Comparison of ENCODE assay signal across 19 mouse cellular contexts in the genomic region with DNA sequence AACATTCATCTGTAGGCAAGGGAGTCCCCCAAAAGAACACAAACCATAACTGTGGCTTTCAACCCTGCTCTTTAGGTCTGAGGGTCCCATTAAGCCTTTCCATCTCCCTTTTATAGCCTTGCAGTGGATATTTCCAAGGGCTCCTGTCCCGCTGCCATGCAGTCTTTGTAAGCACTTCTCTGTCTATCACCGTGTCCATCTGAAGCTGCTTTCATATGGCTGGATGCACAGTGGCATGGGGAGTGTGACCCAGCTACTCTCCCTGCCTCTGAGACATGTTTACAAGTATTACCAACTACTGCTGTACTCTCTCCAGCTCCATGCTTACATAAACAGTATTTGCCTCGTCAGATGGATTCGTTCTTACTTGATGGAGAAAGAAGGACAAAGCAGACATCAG. TPM values are rescaled to one million over a fixed set of nuclear protein-coding genes. Genes with fewer than 3 reads are reported as not detected.
DNase-seq lines count a peak whose midpoint lies in the region; ATAC-seq and TF ChIP-seq lines count a peak whose summit lies in the region.
"Had no signal": no experiment of that assay in that cellular context is flagged by ENCODE, and none has a peak within 500 bp of the region (broad histone marks: within the 10 kb centered on the region; RNA-seq: fewer than 3 reads in every experiment).

No protein-coding gene starts in this region.

- no peak for TF ChIP-seq POLR2A in kidney, adult 2 months (IDR thresholded peaks at IDR 0.05; ENCODE audit: low read depth, low read length)

- no peak overlapping the region for H3K4me3 ChIP-seq in heart, embryonic 10.5 days
- no peak overlapping the region for H3K4me3 ChIP-seq in kidney, embryonic 16.5 days (ENCODE audit: low read length)
- H3K4me3 ChIP-seq in kidney, adult 2 months (ENCODE audit: insufficient read depth, low read depth, low read length) = no peak overlapping the region

- no peak overlapping the region for H3K27ac ChIP-seq in heart, embryonic 10.5 days
- no peak overlapping the region for H3K27ac ChIP-seq in kidney, embryonic 16.5 days (ENCODE audit: low read length)
- no peak overlapping the region for H3K27ac ChIP-seq in kidney, adult 2 months (ENCODE audit: insufficient read depth, low read depth, low read length)

- H3K9me3 ChIP-seq in heart, embryonic 10.5 days = no peaks in the 10 kb centered on the region
- H3K9me3 ChIP-seq in kidney, embryonic 16.5 days (ENCODE audit: low read length) = no peaks in the 10 kb centered on the region
- H3K9me3 ChIP-seq: G1E had no signal

- no peak overlapping the region for H3K4me2 ChIP-seq in kidney, embryonic 16.5 days (replicated peaks; ENCODE audit: low read depth, low read length)

- peak; percentile 71 for DNase-seq in heart, adult 11 months
- DNase-seq in heart, embryonic 10.5 days (ENCODE audit: low spot score) = no peak
- DNase-seq in kidney, adult 2 months = no peak
- DNase-seq: adrenal gland, adult 2 months; adrenal gland, adult 8-10 months; adrenal gland, postnatal 10 days; adrenal gland, postnatal 14 days; adrenal gland, postnatal 25 days; adrenal gland, postnatal 36 days; B cell, adult 2 months; cerebellum, adult 11 months; cerebellum, adult 11-12 months; cerebellum, adult 18-20 months had no signal

- peaks cover 58% of the 10 kb centered on the region for H3K36me3 ChIP-seq in heart, embryonic 10.5 days
- peaks cover 15% of the 10 kb centered on the region for H3K36me3 ChIP-seq in kidney, embryonic 16.5 days (ENCODE audit: insufficient read depth, low read length)
- no peaks in the 10 kb centered on the region; the same call in 1 of the 2 replicates for H3K36me3 ChIP-seq in kidney, adult 2 months (ENCODE audit: control insufficient read depth, insufficient read depth, low read length)

- peaks cover 7% of the 10 kb centered on the region for H3K4me1 ChIP-seq in heart, embryonic 10.5 days
- peaks cover 1% of the 10 kb centered on the region for H3K4me1 ChIP-seq in kidney, embryonic 16.5 days (ENCODE audit: insufficient read depth, low read length)
- peaks cover 10% of the 10 kb centered on the region for H3K4me1 ChIP-seq in kidney, adult 2 months (ENCODE audit: control insufficient read depth, insufficient read depth, low read length)

- no peak for TF ChIP-seq CTCF in kidney, adult 2 months (conservative IDR thresholded peaks at IDR 0.05; ENCODE audit: insufficient read depth, insufficient read length, low read depth, low read length)

- H3K9ac ChIP-seq in kidney, embryonic 16.5 days (replicated peaks; ENCODE audit: low read length) = no peak overlapping the region

- no peaks in the 10 kb centered on the region for H3K27me3 ChIP-seq in heart, embryonic 10.5 days (ENCODE audit: insufficient read depth, poor library complexity, severe bottlenecking)
- no peaks in the 10 kb centered on the region for H3K27me3 ChIP-seq in kidney, embryonic 16.5 days (ENCODE audit: insufficient read depth, low read length)
- H3K27me3 ChIP-seq in kidney, adult 2 months (replicated peaks; ENCODE audit: control insufficient read depth, insufficient read depth, low read length) = no peaks in the 10 kb centered on the region
- H3K27me3 ChIP-seq: CH12.LX, Patski had no signal

- WGBS in heart, embryonic 10.5 days = 80% methylated on average over 4 of the region's 4 CpGs
- 79% methylated on average over 4 of the region's 4 CpGs for WGBS in kidney, embryonic 16.5 days
- 58% methylated on average over 4 of the region's 4 CpGs for WGBS in kidney, adult 2 months

- ATAC-seq in kidney, embryonic 16.5 days (ENCODE audit: low FRiP score, low TSS enrichment) = 0 out of 2 replicates have a peak, but pooled peaks have one; percentile 61
- ATAC-seq: activated CD4-positive, CD25-positive, alpha-beta regulatory T cell, adult 4 months; CD4-positive, CD25-positive, alpha-beta regulatory T cell, adult 4 months; Patski had no signal

RNA-seq across cellular contexts. Expression of a gene that starts 28.0 kb away (rescaled TPM):
- polyA plus RNA-seq in heart, embryonic 10.5 days (2016; fragmentation: Nextera tagmentation; extraction: Ambion mirVana) = 400 and 430 TPM in 2 replicates
- polyA plus RNA-seq in kidney, embryonic 16.5 days (2015; fragmentation: Nextera tagmentation; extraction: Ambion mirVana) = 210 and 244 TPM in 2 replicates
- 174 and 193 TPM in 2 replicates for polyA plus RNA-seq in kidney, adult 2 months (2012; rRNA removed)
- polyA plus RNA-seq: G1E had no signal
